Mouse (Mus musculus) CH12.LX (cell line): ENCODE measurements around the gene Abcb10. TPM values are rescaled to one million over a fixed set of nuclear protein-coding genes. Genes with fewer than 3 reads are reported as not detected.

ENCODE experiments used
- DNase-seq: peaks from one replicate; pipeline ENCODE4 v3.0.0-alpha.2; 2013; ENCODE audit errors: extremely low read depth
- H3K27ac ChIP-seq: 2 replicates; pipeline ENCODE4 v1.5.1; 2012; ENCODE audit warnings: low read depth, mild to moderate bottlenecking, control low read depth, moderate library complexity; ENCODE audit not compliant: insufficient read depth
- H3K27me3 ChIP-seq: replicated peaks from 2 replicates; pipeline ENCODE3; 2012; ENCODE audit warnings: inconsistent platforms
- H3K36me3 ChIP-seq, 2 experiments: replicated peaks in 1 of 2; 2 replicates each; pipeline versions ENCODE3 to v1.6.1; 2012; ENCODE audit warnings: inconsistent platforms in 1 of 2, low read length in 1 of 2, mild to moderate bottlenecking in 1 of 2, mixed read lengths in 1 of 2, moderate library complexity in 1 of 2; ENCODE audit not compliant: control insufficient read depth in 1 of 2, insufficient read depth in 1 of 2
- H3K4me1 ChIP-seq, 2 experiments: 2 replicates each; pipeline ENCODE4 v1.6.1; 2012; ENCODE audit warnings: inconsistent platforms in 1 of 2, moderate library complexity in 1 of 2; ENCODE audit not compliant: insufficient read depth in 2 of 2, control insufficient read depth in 1 of 2
- H3K4me2 ChIP-seq: 2 replicates; pipeline ENCODE4 v1.6.1; 2012; ENCODE audit warnings: low read depth, mild to moderate bottlenecking, control low read depth; ENCODE audit not compliant: poor library complexity, insufficient read depth, severe bottlenecking
- H3K4me3 ChIP-seq, 3 experiments: fragments of 150-350 bp in 1 of 3; sonication (generic) in 1 of 3; replicated peaks in 1 of 3; 2 replicates each; pipeline versions ENCODE3 to v1.5.1; 2011 to 2012; ENCODE audit warnings: low read depth in 2 of 3, low read length in 2 of 3, mild to moderate bottlenecking in 2 of 3, moderate library complexity in 2 of 3, control low read depth in 1 of 3, improper control_type of control experiment in 1 of 3, inconsistent platforms in 1 of 3, mixed read lengths in 1 of 3; ENCODE audit not compliant: poor library complexity in 1 of 3
- H3K79me2 ChIP-seq: replicated peaks from 2 replicates; pipeline ENCODE4 v1.6.1; 2012; ENCODE audit warnings: mild to moderate bottlenecking, moderate library complexity; ENCODE audit not compliant: control insufficient read depth, poor library complexity, insufficient read depth, severe bottlenecking; ENCODE audit errors: extremely low read depth
- H3K9ac ChIP-seq: 2 replicates; pipeline ENCODE4 v1.6.1; 2012; ENCODE audit warnings: low read depth, mild to moderate bottlenecking, control low read depth, moderate library complexity; ENCODE audit not compliant: insufficient read depth
- H3K9me3 ChIP-seq: replicated peaks from 2 replicates; pipeline ENCODE3; 2012; ENCODE audit warnings: low read length, inconsistent platforms, mixed read lengths
- CHD1 ChIP-seq: IDR thresholded peaks from 2 replicates; pipeline ENCODE4 v1.6.1; 2012; ENCODE audit warnings: low read depth, low read length, improper control_type of control experiment, inconsistent platforms
- CHD2 ChIP-seq: IDR thresholded peaks from 2 replicates; pipeline ENCODE4 v1.6.1; 2011; ENCODE audit warnings: low read length, improper control_type of control experiment
- ELF1 ChIP-seq: IDR thresholded peaks from 2 replicates; pipeline ENCODE4 v1.6.1; 2014; ENCODE audit warnings: low read depth, mild to moderate bottlenecking, inconsistent platforms, low read length, improper control_type of control experiment
- HCFC1 ChIP-seq: IDR thresholded peaks from 2 replicates; pipeline ENCODE4 v1.6.1; 2012; ENCODE audit warnings: low read depth, mild to moderate bottlenecking, inconsistent platforms, low read length, improper control_type of control experiment
- IRF4 ChIP-seq: IDR thresholded peaks from 2 replicates; pipeline ENCODE4 v1.6.1; 2014; ENCODE audit warnings: low read depth, mild to moderate bottlenecking, inconsistent platforms, low read length, improper control_type of control experiment
- JUND ChIP-seq: conservative IDR thresholded peaks from 2 replicates; pipeline ENCODE4 v1.6.1; 2011; ENCODE audit warnings: low read depth, low read length, improper control_type of control experiment
- KAT2A ChIP-seq: IDR thresholded peaks from 2 replicates; pipeline ENCODE4 v1.6.1; 2012; ENCODE audit warnings: low read length, improper control_type of control experiment, inconsistent platforms; ENCODE audit not compliant: insufficient replicate concordance
- MAZ ChIP-seq: IDR thresholded peaks from 2 replicates; pipeline ENCODE4 v1.6.1; 2012; ENCODE audit warnings: low read depth, mild to moderate bottlenecking, inconsistent platforms, low read length, improper control_type of control experiment, moderate library complexity
- MXI1 ChIP-seq: IDR thresholded peaks from 2 replicates; pipeline ENCODE4 v1.6.1; 2011; ENCODE audit warnings: mild to moderate bottlenecking, low read depth, low read length, improper control_type of control experiment
- MYC ChIP-seq: IDR thresholded peaks from 2 replicates; pipeline ENCODE4 v1.6.1; 2011; ENCODE audit warnings: low read depth, mild to moderate bottlenecking, improper control_type of control experiment, low read length
- NELFE ChIP-seq: IDR thresholded peaks from 2 replicates; pipeline ENCODE4 v1.6.1; 2011; ENCODE audit warnings: low read depth, low read length, improper control_type of control experiment
- PAX5 ChIP-seq: IDR thresholded peaks from 2 replicates; pipeline ENCODE4 v1.6.1; 2012; ENCODE audit warnings: low read length, inconsistent platforms, mixed read lengths
- POLR2A ChIP-seq: IDR thresholded peaks from 2 replicates; pipeline ENCODE4 v1.6.1; 2011; ENCODE audit warnings: low read depth, mild to moderate bottlenecking, improper control_type of control experiment, low read length
- RCOR1 ChIP-seq: conservative IDR thresholded peaks from 2 replicates; pipeline ENCODE4 v1.6.1; 2012; ENCODE audit warnings: low read depth, mild to moderate bottlenecking, inconsistent platforms, low read length, improper control_type of control experiment
- TBP ChIP-seq: conservative IDR thresholded peaks from 2 replicates; pipeline ENCODE4 v1.6.1; 2011; ENCODE audit warnings: low read depth, low read length, improper control_type of control experiment
- TCF12 ChIP-seq: IDR thresholded peaks from 2 replicates; pipeline ENCODE4 v1.6.1; 2014; ENCODE audit warnings: low read depth, mild to moderate bottlenecking, inconsistent platforms, low read length, improper control_type of control experiment
- dilution Hi-C: fragments of 300-500 bp; cut with MboI; formaldehyde crosslinking; loops from 2 replicates; pipeline ENCODE4 v1.14.3; 2020; ENCODE audit warnings: low sequenced_read_pairs; ENCODE audit not compliant: extremely low pct_unique_long_range_greater_than_20kb, extremely low pct_ligation_motif_present
- in situ Hi-C: fragments of 300-500 bp; cut with MboI; formaldehyde crosslinking; loops from 3 replicates; pipeline ENCODE4 v1.14.3; 2019; ENCODE audit warnings: low sequenced_read_pairs, low pct_ligation_motif_present, low pct_unique_long_range_greater_than_20kb, mixed read lengths
- polyA plus RNA-seq: library from polyadenylated mRNA; unstranded; fragments of >175 nt; gene quantifications from 2 replicates; pipeline ENCODE4 v1.2.1, GENCODE M21; 2012; ENCODE audit warnings: low read depth; ENCODE audit not compliant: insufficient read length
- total RNA-seq, 2 experiments: library from RNA; depleted of rRNA; stranded (reverse); fragments of 300-350 nt in 1 of 2; fragments of >200 nt in 1 of 2; gene quantifications; 2 replicates each; pipeline ENCODE4 v1.2.3; 2012 to 2014

The Abcb10 gene
- total and polyA plus RNA-seq, 3 experiments: 8.0 to 8.5 (median 8.1) TPM

DNA sequence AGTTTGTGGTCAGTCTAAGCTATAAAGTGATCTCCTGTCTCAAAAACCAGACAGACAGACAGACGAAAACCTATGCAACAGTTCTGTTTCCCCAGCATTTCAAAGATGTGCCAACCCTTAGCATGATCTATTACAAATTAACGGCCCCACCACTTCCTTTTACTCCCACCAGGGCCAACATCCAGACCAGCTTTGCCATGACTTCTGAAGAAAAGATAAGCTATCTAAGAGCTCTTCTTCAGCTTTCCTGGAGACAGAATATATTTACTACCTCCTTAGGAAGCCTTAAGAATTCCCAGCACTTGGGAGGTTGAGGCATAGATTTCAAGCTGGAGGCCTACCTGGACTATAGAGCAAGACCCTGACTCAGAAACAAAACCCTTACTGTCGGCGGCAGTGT lies 2.7 kb downstream of the Abcb10 start:
- Histone ChIP-seq H3K9me3 (no peaks in the 10 kb centered on the region), H3K36me3 (peaks cover 0 to 7% of the 10 kb centered on the region in 2 experiments), H3K9ac (no peak overlapping the region), H3K4me1 (peaks cover 0 to 37% of the 10 kb centered on the region in 2 experiments; a peak in 3 of 4 replicates), H3K4me2 (no peak overlapping the region), H3K27ac (no peak overlapping the region), H3K79me2 (no peaks in the 10 kb centered on the region), H3K4me3 (no peak overlapping the region), H3K27me3 (no peaks in the 10 kb centered on the region)
- dilution Hi-C loops: no loop called here
- in situ Hi-C loops: no loop called here
- no peak for DNase-seq
- TF ChIP-seq ELF1 (no peak), POLR2A (no peak), MYC (no peak), NELFE (no peak), HCFC1 (no peak), CHD2 (no peak), IRF4 (no peak), KAT2A (no peak), TCF12 (no peak)

- Histone ChIP-seq H3K36me3 (peaks cover 0 to 10% of the 10 kb centered on the region in 2 experiments), H3K27ac (no peak overlapping the region)
- no peak for DNase-seq
Measured at GRCm38 (mm10) chr8:123978926-123979325, 4.0 kb downstream of the Abcb10 start.

DNA sequence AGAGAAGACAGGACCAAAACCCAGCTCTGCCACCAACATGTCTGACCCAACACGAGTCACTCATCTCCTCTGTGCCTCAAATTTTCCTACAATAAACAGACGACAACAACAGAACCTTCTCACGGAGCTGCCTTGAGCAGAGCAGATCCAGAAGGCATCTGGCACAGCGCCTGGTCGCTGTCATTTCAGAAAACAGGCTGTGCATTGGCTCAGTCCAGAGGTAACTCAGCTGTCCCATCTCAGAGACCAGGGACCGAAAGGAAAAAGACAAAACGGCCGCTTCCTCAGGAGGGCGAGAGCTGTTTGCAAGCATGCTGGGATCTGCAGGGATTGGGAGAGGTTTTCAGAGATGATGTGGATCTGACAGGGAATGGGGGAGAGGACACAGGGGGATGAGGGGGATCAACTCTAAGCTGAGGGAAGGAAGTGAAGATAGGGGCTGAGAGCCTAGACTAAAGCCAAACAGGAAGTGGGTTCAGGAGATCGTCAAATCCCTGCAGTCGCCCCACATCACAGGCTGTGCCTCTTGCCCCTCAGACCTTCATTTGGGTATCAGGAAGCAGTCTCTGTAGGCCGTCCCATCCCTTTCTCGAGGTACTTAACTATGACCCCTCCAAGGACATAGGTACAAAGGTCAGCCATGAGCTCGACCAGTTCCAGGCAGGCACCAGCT lies 4.6 kb downstream of the Abcb10 start:
- Histone ChIP-seq H3K27me3 (no peaks in the 10 kb centered on the region), H3K4me2 (no peak overlapping the region), H3K27ac (no peak overlapping the region), H3K36me3 (peaks cover 0 to 13% of the 10 kb centered on the region in 2 experiments), H3K4me3 (no peak overlapping the region), H3K79me2 (no peaks in the 10 kb centered on the region), H3K9me3 (no peaks in the 10 kb centered on the region), H3K4me1 (peaks cover 0 to 28% of the 10 kb centered on the region in 2 experiments; a peak in 3 of 4 replicates), H3K9ac (no peak overlapping the region)
- DNase-seq: no peak
- TF ChIP-seq HCFC1 (no peak), JUND (no peak), PAX5 (no peak), TCF12 (no peak)
- dilution Hi-C loops: no loop called here
- in situ Hi-C loops: no loop called here

More at GRCm38 (mm10) chr8:123978926-123979325, 4.0 kb downstream of the Abcb10 start:
- H3K79me2 ChIP-seq: no peaks in the 10 kb centered on the region
- H3K9ac ChIP-seq: no peak overlapping the region
- no peak overlapping the region for H3K4me3 ChIP-seq
- TF ChIP-seq RCOR1 (no peak), JUND (no peak), CHD1 (no peak), IRF4 (no peak), TBP (no peak), MXI1 (no peak), MAZ (no peak)
- no peaks in the 10 kb centered on the region for H3K9me3 ChIP-seq
- no peaks in the 10 kb centered on the region for H3K27me3 ChIP-seq
- no peak overlapping the region for H3K4me2 ChIP-seq
- dilution Hi-C loops: no loop called here
- in situ Hi-C loops: no loop called here
- H3K4me1 ChIP-seq: peaks cover 0 to 34% of the 10 kb centered on the region in 2 experiments; a peak in 3 of 4 replicates
